Mouse (Mus musculus) lung, postnatal 36 days (tissue): Measurements from ENCODE around the gene E2f6.

Experiments used
- DNase-seq: peaks from one replicate; pipeline ENCODE4 v3.0.0; 2022; ENCODE audit warnings: mixed read lengths

The E2f6 gene

GRCm38 (mm10) chr12:16876667-16877066 is 65.9 kb downstream of the E2f6 start:
- DNase-seq = no peak

- no peak for DNase-seq
These were observed 66.4 kb downstream of the E2f6 start for GRCm38 (mm10) chr12:16877141-16877540.

- DNase-seq = peak; percentile 56
These were observed 66.9 kb downstream of the E2f6 start for GRCm38 (mm10) chr12:16877679-16878078.

DNA sequence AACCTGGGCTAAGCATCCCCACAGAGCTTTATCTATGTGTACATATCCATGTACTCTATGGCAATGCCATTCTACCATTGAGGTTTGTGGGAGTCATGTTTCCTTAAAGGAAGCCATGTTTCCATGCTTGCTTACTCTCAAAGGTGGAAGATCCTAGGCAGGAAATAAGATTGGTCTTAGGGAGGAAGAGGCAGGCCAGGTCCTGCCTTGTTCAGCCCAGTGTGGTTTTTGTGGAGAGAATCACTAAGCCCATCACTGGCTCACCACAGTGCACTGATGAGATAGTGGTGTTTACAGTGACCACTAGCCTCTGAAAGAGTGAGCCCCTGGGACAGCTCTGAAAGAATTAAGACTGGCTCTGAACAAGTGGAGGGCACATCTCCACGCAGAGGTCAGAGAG is 68.6 kb downstream of the E2f6 start:
- no peak for DNase-seq

DNA sequence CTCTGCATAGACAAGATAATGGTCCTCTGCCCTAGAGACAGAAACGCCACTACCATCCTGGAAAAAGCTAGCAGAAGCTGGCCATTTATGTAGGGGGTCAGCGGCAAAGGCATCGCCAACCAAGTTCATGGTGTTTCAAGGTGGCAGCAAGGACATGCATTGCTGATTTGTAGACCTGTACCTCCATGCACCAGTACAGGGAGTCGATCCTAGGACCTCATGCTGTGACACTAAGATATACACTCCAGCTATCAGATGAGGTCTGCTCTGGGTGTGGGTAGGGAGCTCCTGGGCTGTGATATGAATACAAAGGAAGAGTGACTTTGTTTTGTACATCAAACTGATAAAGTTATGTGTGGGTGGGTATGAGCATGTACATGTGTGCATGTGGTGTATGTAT is 69.3 kb downstream of the E2f6 start:
- no peak for DNase-seq

DNA sequence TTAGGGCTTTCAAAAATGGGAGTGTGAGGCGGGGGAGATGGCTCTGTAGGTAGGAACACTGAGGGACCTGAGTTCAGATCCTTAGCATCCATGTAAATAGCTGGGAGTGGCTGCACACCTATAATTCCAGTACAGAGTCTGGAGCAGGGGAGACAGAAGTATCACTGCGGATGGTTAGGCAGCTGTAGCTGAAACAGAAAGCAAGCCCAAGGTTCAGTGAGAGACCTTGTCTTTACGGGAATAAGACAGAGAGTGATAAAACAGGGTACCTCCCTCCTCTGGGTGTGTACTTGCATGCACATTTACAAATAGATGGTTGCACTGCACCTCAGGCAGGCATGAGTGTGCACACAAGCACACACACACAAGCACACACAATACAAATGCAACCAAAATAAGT is 71.7 kb downstream of the E2f6 start:
- DNase-seq = no peak

DNA sequence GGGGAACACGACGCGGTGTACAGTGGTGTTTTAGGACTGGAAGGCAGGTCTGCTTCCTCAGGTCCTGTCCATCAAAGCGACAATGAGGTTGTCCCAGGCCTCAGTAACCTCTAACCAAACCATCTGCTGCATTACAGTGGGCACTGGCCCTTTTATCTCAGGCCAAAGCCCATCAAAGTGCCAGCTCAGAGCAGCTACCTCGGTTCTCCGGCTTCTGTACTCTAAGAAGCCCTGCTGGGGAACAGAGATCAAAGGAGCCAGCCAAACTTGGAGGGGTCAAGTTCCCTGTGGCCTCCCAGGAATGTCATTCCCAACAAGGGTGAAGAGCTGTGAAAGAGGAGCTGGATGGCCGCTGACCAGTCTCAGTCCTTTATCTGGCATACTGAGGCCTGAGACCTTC is 72.3 kb downstream of the E2f6 start:
- no peak for DNase-seq

GRCm38 (mm10) chr12:16884534-16884933 is 73.8 kb downstream of the E2f6 start:
- DNase-seq = no peak

- no peak for DNase-seq
These were observed 75.6 kb downstream of the E2f6 start for GRCm38 (mm10) chr12:16886354-16886753.
